Mouse (Mus musculus): ENCODE measurements around the gene Pmel.

The Pmel gene

DNA sequence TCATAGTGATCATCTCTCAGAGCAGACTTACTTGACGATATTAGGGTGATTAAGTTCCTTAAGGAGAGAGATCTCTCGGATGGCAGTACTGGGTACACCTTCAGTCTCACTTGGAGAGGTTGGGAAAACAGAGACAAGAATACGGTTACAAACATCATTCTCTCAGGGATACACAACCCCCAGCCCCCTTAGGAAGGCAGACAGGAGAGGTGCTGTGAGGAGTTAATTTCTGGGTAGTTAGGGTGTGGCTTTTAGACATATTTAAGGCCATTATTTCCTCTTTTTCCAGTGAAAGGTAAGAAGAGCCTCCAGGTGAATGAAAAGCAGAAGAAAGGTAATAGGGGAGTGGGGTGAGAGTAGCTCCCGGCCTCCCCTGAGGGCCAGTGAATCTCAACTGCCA is at the start of gene Pmel:
Gene Pmel, plus strand, starts transcription at position 301 of the 400 bp plus-strand sequence.
- DNase-seq (ENCODE audit: low read depth in 1 of 2, low spot score in 2 of 2): no peak

DNA sequence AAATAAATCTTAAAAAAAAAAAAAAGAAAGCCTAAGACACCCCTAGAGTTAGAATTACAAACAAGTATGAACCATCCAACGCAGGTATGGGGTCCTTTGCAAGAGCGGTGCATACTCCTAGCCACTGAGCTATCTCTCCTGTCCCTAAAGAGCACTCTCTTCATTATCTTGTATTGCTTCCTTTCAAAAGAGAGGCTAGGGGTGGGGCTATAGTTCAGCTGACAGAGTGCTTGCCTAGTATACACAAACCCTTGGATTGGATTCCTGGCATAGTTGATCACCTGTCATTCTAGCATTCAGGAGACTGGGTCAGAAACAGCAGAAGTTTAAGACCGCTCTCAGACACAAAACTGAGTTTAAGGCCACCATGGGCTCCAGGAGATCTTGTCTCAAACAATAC is 48.7 kb upstream of the Pmel start:
- DNase-seq (ENCODE audit: low read depth in 1 of 2, low spot score in 2 of 2): no peak

DNA sequence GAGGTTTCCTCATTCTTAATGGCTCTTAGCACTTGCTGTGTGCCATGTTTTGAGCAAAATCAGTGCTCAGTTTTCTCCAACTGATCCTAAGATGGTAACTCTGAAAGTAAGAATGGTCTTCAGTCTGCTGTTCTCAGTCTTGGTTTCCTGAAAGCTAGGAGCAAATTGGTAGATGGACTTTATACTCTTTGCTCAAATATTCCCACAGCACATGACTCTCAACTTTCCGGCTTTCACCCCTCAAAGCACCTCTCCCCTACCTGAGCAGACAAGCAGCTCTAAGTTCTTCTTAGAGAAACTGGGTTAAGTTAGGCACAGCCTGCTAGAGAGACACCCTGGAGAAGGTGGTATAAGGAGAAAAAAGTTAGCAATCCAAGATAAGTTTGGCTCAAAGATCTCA is 47.3 kb upstream of the Pmel start:
- DNase-seq (ENCODE audit: low read depth in 1 of 2, low spot score in 2 of 2): no peak

DNA sequence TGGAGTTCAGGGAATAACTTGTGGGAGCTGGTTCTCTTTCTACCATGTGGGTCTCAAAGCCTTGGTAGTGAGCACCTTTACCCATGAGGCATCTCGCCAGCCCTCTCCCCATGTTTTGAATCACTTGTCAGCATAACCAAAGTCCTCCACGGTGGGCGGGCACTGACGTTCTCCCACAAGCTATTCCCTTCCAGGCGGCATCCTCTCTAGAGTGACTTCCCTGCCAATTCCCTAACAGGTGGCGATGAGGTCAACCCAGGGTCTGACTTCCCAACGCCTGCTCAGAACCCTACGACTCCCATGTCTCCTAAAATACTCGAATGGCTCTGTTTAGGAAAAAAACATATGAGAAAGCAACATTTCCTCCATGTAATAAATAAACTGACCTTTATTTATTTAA is 46.2 kb upstream of the Pmel start:
- no peak for DNase-seq (ENCODE audit: low read depth in 1 of 2, low spot score in 2 of 2)

DNA sequence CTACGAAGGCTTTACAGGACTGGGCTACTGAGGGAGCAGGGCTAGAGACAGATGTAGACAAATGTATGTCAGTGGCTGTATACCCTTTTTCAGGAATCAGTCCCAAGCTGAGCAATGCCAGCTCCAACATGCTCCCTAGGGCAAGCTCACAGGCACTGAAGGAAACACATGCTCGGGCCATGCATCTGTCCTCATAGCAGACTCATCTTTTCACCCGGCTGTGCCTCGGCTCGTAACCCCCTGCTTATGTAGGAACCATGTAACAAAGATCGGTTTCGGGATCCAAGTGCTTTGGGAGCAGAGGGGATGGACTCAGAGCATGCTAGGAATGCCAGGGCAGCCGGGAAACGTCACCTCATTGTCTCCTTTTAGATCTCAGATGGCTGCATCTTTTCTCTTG is 44.5 kb upstream of the Pmel start:
- DNase-seq (ENCODE audit: low read depth in 1 of 2, low spot score in 2 of 2): no peak

DNA sequence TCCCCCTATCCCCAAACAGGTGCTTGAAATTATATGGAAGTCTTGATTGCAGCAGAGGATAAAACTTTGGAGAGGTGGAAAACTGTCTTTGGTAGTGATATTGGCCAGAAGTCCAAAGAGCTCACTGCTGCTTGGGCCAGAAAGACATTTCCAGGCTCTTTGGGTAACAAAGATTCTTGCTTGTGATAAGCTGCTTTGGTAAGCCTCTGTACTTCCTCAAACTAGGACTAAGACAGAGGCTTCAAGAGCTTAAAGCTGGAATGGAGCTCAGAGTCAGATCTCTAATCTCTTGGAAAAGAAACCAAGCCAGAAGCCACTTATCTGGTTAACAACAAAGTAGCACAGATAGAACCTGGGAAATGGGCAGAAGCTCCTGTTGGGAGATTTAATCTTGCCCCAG is 41.5 kb upstream of the Pmel start:
- DNase-seq (ENCODE audit: low read depth in 1 of 2, low spot score in 2 of 2): no peak

DNA sequence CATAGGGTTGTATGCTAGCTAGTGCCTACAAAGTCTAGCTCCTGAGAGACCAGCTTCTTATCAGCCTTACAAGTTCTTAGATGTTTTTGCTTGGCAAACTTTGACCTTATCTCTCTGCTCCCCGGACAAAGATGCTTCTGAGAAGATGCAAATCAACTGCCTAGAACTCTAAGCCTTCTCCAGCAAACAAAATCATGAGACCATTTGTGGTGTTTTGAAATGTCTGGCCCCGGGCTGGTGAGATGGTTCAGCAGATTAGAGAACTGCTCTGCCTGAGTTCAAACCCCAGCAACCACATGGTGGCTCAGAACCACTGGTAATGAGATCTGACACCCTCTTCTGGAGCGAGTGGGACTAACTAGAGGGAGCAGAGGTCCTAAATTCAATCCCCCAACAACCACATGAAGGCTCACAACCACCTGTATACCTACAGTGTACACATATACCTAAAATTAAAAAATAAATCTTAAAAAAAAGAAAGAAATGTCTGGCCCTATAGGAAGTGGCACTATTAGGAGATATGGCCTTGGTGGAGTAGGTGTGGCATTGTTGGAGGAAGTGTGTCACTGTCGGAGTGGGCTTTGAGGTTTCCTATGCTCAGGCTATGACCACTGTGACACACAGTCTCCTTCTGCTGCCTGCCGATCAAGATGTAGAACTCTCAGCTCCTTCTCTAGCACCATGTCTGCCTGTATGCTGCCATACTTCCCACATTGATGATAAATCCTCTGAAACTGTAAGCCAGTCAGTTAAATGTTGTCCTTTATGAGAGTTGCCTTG is 40.4 kb upstream of the Pmel start:
- no peak for DNase-seq (ENCODE audit: low read depth in 1 of 2, low spot score in 2 of 2)

DNA sequence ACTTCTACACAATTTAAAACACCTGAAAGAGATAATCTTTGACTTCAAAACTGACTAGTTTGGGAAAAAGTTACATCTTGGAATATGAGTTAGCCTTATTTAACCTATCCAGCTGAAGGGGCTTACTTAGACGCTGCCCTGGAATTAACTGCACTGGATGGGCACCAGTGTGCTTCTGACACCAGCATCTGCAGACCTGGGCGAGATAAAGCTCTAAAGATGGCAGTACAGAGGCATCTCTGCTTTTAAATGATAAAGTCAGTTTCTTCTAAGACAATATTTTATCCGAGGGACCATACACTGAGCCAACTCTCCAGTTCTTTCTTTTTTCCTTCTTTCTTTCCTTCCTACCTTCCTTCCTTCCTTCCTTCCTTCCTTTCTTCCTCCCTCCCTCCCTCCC is 39.2 kb upstream of the Pmel start:
- DNase-seq (ENCODE audit: low read depth in 1 of 2, low spot score in 2 of 2): no peak

DNA sequence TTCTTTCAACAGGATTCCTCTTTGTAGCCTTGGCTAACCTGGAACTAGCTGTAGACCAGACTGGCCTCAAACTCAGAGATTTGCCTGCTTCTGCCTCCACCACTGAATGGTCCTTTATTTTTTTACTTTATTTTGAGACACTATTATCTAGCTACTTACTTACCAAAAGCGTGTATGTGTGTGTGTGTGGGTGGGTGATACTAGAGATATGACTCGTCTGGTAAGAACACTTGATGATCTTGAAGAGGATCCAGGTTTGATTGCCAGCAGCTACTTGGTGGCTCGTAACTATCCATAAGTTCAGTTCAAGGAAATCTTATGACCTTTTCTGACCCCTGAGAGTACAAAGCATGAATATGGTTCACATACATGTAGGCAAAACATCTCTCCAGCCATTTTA is 38.7 kb upstream of the Pmel start:
- DNase-seq (ENCODE audit: low read depth in 1 of 2, low spot score in 2 of 2): no peak

DNA sequence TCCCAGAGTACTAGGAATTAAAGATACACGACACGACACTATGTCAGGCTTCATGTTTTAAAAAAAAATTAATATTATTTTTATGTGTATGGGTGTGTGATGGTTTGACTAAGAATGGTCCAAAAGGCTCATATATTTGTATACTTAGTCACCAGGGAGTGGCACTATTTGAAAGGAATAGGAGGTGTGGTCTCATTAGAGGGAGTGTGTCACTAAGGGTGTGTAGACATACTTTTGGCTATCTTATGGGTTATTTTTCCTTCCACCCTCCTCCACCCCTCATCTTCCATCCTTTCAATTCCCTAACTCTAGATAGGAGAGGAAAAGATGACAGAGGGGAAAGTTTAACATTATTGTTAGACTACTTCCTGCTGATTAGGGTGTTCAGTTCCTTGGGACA is 38.2 kb upstream of the Pmel start:
- no peak for DNase-seq (ENCODE audit: low read depth in 1 of 2, low spot score in 2 of 2)

DNA sequence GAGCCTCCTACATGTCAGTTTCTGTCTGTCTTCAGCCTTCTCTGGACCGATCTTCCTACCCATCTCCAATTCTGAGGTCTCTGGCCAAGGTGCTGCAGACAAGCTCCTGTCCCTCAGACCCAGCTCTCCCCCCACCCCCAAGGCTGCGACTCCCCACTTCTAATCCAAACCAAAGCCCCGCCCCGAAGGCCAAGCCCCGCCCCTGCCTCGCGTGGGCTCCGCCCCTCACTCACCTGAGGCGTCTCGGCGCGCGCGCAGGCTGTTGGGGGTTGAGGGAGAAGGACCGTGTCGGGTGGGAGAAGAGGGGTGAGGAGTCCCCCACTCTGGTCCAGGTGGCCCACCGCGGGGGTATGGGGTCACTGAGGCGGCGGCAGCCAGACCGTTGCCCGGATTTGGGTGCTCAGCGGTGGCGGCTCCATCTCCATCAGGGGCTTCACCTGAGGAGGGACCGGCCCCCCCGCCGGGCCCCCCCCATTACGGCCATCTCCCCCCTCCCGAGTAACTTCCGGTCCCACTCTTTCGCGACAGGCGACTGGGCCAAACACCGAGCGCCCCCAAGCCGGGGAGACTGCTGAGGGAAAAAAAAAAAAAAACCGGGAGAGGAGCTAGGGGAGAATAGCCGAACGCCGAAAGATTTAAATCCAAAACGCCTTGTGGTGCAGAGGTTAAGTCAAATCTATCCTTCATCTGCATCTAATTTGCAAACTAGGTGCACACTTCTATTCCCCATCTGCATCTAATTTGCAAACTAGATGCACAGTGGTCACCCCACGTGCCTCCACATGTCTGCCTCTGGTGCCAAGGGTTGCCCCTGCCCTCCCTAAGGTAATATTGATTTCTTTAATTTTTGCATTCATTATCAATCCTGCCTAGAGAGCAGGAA is 35.0 kb upstream of the Pmel start:
- no peak for DNase-seq (ENCODE audit: low read depth in 1 of 2, low spot score in 2 of 2)

DNA sequence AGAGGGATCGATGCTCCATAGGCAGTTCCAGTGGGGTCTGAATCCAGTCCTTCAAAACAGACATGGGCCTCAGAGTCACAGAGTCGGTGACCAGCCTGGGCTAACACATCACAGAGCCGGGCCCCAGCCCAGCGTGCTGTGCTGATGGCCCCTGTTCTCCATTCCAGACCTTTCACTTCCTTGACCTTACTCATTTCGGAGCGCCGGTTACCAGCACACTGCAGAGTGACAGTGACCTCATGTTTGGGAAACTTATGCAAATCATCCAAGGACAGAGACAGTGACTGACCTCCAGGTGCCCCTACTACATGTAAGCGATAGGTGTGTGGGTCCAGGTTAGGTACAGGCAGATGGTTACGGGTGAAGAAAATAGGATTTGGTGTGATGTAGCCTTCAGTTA is 32.8 kb upstream of the Pmel start:
- no peak for DNase-seq (ENCODE audit: low read depth in 1 of 2, low spot score in 2 of 2)

DNA sequence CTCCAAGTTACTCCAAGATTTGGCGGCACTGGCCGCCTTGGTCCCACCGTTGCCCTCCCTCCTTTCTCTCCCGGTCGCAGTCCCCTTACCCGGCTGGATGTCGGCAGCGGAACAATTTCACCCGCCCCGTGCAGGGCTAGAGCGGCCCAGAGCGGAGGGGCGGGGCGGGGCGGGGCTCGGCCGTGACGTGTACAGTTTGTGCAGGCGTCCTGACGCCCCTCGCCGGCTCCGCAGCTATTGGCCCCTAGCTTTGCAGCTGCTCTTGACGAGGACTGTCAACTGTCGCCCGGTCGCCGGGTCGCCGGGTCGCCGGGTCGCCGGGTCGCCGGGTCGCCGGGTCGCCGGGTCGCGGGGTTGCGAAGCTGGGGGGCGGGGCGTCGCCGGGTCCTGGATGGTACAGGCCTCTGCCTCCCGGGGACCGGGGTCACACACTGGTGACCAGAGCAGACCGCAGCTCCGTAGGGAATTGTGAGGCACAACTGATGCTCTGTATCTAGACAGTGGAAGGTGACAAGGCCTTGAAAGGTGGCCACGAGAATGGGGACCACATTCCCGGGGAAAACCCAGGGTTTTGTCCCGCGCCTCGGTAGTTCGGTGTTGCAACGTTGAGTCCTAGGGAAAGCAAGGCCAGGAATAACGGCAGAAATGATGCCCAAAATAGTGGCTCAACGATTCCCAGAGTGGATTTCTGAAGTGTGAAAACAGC is 30.1 kb upstream of the Pmel start, which contains the start of gene Suox:
Gene Suox, minus strand, starts transcription at position 311 of the 706 bp plus-strand sequence.
- peak; percentile 20 to 50 for DNase-seq (ENCODE audit: low read depth in 1 of 2, low spot score in 2 of 2)

DNA sequence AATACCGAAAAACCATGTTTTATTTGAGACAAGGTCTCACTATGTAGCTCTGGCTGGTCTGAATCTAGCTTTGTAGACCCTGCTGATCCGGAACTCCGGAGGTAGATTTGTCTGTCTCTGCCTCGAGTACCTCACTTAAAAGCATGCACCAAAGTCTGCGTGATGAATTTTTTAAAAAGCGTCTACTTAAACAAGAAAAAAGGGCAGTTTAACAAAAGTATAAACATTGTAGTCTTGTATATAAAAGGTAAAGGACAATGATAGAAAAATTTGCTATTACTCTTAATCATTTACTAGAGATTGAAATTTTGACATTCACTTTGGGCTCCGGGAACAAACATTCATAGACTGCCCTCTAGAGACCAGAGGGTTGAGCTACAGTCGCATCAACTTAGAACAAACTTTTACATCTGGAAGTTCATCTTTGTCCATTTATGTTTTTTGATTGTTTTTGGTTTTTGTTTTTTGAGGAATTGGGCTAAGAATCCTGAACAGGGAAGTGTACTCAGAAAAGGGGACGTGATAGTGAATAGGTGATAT is 29.5 kb upstream of the Pmel start:
- no peak for DNase-seq (ENCODE audit: low read depth in 1 of 2, low spot score in 2 of 2)

DNA sequence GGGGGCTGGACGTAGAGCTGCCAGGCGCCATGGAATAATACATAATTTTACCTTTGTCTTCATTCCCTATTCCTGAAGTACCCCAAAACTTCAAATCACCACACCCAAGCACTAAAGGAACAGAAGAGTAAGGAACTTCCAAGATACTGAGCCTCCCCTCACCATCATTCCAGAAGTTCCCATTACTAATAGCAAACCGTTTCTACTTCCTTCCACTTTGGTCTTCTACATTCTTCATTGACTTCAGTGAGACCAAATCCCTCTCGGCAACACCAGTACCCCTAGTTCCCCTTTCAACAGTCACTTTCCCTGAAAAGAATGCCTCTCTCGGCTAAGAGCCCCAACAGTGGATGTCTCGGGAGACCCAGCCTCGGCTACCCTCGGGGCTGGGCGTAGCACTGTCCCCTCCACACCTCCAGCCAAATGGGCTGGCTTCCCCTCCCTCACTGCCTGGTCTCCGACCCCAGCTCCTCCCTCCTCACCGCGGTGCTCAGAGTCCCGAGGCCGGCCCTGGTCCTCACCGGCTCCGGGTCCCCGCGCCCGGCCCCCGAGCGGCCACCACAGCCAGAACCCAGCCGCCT is 8.5 kb upstream of the Pmel start:
- DNase-seq (ENCODE audit: low read depth in 1 of 2, low spot score in 2 of 2): peak in 1 of 2 experiments; percentile 28

DNA sequence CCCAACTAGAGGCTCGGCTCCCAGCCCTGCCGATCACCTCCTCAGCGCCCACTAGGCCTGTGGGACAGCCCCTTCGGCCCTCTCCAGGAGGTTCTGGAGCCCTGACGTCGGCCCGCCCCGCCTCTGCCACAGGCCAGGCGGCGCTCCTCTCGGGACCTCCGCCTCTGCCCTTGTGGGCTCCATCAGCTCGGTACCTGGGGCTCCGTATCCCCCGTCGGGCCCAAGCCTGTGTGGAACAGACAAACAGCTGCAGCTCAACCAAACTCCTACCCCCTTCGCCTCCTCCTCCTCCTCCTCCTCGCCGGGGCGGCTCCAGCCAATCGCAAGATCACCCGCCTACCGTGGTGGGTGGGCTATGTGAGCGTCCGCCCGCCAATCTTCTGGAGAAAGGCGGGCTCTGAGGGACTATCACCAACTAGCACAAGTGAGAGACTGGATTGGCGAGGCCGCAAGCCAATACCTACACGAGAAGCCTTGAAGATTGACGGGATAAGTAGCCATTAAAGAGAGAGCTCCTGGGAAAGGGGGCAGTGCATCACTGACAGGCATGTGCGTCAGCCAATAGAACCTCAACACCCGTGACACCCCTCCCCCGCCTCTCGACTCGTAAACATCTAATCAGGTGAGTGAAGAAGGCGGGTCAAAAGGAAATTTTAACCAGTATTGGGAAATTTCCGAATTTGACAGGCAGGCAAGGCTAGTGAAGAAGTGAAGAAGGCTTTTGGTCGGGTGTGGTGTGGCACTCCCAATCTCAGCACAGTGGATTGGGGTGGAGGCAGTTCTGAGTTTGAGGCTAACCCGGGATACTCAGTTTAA is 7.8 kb upstream of the Pmel start, which contains the start of gene Rab5b:
Gene Rab5b, minus strand, starts transcription at position 273 of the 816 bp plus-strand sequence.
- DNase-seq (ENCODE audit: low read depth in 1 of 2, low spot score in 2 of 2): peak; percentile 95 to 98

DNA sequence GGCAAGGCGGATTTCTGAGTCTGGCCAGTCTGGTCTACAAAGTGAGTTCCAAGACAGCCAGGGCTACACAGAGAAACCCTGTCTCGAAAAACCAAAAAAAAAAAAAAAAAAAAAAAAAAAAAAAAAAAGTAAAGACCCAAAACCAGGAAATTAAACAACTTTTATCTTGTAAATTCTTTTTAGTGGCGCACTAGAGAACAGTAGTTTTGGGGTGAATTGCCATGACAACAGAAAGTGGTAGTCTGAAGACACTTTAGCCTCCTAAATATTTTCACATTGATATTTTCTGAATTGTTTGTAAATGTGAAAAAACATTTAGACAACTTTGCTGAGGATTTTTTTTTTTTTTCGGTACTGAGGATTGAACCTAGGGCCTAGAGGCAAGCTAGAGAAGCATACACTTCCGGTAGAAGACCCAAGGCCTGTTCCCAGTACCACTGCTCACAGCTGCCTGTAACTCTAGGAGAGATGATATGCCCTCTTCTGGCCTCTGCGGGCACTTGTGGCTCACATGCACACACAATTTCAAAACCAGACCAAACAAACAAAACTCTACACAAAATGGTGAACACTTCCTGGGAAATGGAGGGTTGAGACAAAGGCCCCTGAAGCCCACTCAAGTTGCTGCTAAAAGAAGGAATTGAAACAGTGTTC is 6.8 kb upstream of the Pmel start:
- no peak for DNase-seq (ENCODE audit: low read depth in 1 of 2, low spot score in 2 of 2)

DNA sequence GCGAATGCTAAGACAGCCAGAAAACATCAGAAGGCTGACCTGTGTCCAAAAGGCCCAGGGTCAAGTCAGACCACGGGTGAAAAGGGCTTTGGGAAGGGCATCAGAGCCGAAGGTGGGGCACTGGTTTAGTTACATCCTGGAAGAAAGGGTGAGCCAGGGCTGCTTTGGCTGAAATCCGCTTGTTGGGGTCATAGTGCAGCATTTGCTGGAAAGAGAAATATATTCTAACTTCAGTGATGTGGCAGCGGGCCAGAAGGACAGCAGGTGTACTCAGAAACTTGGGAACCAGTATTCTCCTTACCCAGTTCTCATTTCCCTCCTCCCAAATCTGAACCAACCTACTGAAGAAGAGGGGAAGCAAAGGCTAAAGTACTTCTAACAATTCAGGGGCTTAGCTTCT is 5.0 kb upstream of the Pmel start:
- no peak for DNase-seq (ENCODE audit: low read depth in 1 of 2, low spot score in 2 of 2)

DNA sequence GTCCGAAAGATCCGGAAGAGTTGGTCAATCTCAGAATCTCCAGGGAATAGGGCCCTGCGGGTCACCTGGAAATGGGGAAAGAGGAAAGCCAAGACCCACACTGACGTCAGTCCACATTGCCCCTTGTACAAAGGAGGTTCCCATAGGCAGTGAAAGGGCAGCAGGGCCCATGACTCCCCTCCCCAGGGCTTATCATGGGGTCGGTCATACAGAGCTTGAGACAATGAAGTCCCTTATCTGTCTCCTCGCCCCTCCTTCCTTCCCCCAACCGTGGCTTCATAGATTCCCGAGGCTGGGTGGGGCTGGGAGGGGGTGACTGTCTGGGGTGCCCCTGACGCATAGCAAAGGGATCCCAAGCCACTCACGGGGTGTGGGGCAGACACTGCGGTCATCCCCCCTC is 4.4 kb upstream of the Pmel start:
- DNase-seq (ENCODE audit: low read depth in 1 of 2, low spot score in 2 of 2): no peak

DNA sequence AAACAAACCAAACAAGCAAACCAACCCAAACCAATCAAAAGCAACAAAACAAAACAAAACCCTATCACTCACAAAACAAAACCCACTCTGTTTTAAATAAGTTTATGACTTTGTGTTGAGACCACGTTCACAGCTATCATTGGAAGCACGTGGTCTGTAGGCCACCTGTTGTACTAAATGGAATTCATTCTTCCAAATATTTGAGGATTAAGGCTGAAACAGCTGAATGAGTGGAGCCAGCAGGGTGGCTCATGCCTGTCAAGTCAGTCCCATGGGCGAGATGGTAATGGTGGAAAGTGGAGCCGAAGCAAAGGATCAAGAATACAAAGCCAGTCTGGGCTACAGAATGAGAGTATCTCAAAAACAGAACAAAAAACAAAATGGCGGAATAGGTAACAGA is 3.3 kb upstream of the Pmel start:
- DNase-seq (ENCODE audit: low read depth in 1 of 2, low spot score in 2 of 2): no peak
